Mouse (Mus musculus): Measurements from ENCODE around the gene Ttc28.

DNA sequence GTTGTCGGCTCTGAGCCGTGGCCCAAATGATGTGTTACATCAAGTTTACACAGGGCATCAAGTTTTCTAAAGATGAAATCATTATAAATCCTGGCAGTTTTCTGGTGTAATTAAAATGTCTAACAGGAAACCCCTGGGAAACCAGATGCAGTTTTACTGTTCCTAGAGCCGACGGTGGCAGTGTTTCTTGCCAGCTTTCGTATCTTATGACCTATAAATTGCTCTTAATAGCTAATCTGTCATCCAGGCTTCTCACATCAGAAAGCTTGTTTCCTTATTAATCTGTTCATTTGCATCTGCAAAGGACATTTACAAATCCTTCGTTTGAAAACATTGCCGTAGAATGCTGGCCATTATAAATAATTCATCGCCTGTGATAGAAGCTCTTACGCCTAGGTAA is 296.2 kb downstream of the Ttc28 start:
- no peak for TF ChIP-seq EP300 (optimal IDR thresholded peaks at IDR 0.05)
- TF ChIP-seq CTCF (IDR thresholded peaks at IDR 0.05; ENCODE audit: low read depth): no peak

Data from stomach, postnatal 0 days (tissue).